Mouse (Mus musculus) ovary, postnatal 36 days (tissue): ENCODE results near the gene Hsd17b1.
A peak's percentile ranks its signal among the peaks of the same experiment; 100 is the strongest.
"Not testable (repeated sequence)": the region's sequence is repeated elsewhere in the genome, so short reads cannot be mapped to it uniquely, and the experiment has no call there.

ENCODE experiments used
- DNase-seq: peaks from one replicate; pipeline ENCODE4 v3.0.0; 2022; ENCODE audit warnings: low spot score, mixed read lengths

Gene Hsd17b1

DNA sequence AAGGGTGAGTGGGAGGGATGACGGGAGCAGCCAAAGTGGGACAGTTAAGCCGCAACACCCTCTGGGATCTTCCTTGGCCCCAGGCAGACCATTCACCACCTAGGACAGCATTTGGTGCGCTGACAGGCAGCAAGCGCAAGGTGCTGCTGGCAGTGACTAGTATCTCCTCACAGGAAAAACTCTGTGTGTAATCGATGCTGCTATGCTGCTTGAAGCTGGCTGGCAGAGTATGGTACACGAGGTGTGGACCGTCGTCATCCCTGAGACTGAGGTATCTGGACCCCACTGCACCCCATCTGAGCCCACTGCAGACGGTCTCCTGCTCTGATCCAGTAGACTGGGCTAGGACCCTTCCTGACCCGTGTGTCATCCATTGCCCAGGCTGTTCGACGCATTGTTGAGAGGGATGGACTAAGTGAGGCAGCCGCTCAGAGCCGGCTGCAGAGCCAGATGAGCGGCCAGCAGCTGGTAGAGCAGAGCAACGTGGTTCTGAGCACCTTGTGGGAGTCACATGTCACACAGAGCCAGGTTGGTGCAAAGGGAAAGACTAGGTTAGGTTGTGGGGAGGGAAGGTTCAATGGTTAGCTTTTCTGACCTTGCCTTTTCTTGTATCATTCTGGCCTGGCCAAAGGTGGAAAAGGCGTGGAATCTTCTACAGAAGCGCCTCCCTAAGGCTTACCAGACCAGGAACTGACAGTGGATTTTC, 7.6 kb downstream of the Hsd17b1 start:
- no peak for DNase-seq

DNA sequence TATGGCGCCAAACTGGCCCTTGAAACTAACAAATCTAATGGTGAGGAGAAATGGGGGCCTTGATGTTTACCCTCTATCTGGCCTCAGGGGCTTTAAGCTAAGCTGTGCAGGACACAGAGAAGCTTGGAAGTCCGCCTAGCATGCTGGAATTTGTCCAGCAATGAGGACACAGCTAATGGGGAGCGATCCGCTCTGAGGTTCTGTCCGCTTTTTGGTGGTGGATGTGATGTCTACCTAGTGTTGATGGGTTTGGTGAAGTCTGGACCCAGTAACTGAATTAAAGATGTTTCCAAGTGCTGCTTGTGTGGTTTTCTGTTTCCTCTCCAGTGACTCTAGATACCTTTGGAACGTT, 8.1 kb downstream of the Hsd17b1 start:
- DNase-seq: no peak

DNA sequence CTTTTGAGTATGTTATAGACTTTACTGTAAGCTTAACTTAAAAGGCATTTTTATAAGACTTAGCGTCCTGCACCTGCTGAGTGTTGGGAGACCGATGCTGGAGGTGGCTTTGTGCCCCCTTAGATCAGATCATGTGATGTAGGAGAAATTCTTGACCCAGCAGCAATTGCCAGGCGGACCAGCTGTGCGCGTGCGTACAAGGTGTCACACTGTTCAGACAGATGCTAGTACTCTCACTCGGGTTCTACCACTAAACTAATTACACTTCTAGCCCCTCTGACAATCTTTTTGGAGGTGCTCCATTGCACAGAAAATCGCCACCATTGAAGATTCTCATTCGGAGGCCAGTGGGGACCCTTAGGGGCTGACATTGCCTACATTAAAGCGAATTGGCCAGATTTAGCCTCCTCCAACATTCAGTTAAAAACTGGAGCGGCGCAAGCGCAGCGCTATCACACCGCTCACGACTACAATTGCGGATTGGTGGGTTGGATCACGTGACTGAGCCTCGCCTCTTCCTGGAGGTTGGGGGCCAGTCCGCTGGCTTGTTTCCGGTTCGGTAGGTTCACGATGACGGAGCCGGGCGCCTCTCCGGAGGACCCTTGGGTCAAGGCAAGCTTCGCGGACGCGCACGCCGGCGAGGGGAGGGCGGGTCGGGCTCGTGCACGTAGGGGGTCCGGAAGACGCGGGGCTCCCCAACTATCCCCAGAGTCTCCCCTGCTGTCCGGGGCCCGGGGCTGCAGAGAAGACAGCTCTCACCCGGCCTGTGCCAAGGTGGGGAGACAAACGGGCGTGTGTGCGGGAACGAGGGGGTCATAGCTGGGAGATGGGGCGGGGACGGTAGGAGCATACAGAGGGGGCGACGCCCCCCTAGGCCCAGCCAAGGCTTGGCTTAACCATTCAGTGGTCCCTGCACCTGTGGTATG, 8.8 kb downstream of the Hsd17b1 start, which contains the start of gene Mlx:
Gene Mlx, plus strand, starts transcription at position 522 of the 926 bp plus-strand sequence.
- peak; percentile 82 for DNase-seq

DNA sequence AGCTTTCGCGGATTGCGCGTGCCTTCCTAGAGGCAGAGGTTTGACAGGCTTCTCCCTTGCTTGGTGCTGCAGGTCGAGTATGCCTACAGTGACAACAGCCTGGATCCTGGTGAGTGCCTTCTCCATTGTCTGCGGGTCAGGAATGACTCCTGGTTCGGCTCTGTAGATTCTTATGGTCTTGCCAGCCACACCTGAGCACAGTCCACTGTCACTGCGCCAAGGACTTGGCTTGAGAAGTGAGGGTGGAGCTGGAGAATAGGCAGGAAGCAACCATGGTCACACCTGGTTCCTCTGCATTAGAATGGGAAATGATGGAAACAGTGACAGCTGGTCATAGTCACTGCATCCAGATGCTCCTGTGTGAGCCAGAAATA, 9.5 kb downstream of the Hsd17b1 start:
- no peak for DNase-seq

DNA sequence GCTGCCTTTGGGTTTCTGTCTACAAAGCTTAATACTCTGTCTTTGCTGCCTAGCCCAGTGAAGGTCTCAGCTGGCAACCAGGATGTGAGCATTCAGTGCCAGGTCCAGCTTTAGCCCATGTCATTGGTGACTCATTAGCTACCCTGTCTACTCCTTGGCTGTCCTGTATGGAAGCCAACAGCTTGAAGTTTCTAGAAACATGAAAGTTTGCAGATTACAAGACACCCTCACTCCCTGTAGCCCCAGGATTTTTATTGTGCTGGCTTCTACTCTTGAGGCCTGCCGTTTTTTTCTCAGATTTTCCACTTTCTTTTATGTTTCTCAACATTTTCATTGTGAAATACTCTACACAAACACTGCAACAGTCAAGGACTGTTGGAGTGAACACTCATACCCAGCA, 11.7 kb downstream of the Hsd17b1 start:
- DNase-seq: no peak

DNA sequence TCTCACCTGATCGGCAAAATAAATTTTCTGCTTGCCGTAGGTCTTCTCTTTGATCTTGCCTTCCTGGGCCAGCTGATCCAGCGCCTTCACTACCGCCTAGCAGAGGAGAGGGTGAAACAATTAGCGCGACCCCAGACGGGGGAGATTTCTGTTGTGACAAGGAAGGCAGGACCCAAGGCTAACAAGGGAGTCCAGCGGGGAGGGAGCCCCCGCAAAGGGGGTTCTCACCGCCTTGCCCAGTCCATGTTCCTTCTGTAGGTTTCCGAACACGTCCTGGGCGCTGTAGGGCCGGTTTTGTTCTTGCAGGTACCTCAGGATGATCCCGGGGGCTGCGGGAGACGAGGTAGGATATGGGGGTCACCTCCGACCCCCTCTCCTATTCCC, 16.7 kb downstream of the Hsd17b1 start:
- DNase-seq: no peak

DNA sequence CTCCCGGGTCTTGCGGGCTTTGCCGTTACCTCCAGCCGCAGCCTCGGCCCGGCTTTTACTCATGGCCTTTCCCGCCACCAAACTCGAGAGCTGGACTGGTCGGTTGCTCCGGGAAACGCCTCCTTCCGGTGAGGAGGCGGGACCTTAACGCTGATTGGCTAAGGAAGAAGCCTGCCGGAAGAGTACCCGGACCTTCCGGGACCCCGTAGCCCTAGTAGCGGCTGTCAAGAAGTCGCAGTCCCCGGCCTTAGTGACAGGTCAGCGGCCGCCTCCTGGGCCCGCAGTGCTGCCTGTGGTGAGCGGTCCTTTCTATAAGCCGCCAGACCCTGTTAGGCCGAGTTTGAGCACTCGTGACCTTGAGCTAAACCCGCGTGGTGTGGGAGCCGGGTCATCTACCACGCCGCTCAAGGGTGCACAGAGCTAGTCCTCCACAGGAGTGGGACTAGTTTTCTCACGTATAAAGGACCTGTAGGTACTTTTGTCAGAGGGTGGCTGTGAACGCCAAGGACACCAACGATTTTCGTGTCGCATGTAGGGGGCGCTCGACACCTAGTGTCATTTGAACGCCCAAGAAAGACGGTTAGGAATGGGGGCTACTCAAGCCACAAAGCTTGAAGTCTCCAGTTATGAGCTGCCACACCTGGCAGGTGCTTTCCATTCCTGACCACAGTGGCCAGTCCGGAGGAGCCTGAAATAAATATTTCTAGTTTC, 17.3 kb downstream of the Hsd17b1 start, which contains the start of gene Psmc3ip:
Gene Psmc3ip, minus strand, starts transcription at position 123 of the 711 bp plus-strand sequence.
- peak; percentile 91 for DNase-seq

DNA sequence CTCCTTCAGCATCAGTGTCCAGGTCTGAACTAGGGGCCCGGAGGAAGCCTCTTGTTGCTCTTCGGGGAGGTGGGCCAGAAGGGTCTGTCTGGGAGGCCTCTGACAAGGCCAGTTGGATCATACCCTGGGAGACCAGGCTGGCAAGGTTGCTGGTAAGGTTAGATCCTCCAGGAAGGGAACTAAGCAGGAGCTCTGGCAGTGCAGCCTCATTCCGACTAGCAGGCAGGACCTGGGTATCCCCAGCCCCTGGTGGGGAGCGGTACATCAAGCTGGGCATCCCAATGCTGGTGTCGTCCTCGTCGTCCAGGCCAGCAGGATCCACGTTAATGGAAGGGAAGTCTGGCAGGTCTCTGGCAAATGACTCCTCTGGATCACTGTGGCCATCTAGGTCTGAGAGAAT, 20.0 kb downstream of the Hsd17b1 start:
- no peak for DNase-seq

DNA sequence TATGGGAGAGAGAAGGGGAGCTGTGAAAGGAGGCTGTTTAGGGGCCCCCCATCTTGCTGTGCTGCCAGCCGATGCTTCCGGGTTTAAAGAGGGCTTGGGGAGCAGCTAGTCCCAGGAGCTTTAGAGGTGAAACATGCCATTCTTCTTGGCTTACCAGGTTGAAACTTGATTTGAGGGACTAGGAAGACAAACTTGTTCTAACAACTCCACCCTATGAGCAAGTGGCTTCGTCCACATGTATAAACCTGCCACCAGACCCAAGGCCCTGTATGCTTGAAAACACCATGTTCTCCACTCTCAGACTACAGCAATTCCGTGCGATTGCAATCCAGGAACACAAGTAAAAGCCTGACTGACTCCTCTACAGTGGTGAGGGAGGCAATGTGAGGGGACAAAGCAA, 24.8 kb downstream of the Hsd17b1 start:
- no peak for DNase-seq

DNA sequence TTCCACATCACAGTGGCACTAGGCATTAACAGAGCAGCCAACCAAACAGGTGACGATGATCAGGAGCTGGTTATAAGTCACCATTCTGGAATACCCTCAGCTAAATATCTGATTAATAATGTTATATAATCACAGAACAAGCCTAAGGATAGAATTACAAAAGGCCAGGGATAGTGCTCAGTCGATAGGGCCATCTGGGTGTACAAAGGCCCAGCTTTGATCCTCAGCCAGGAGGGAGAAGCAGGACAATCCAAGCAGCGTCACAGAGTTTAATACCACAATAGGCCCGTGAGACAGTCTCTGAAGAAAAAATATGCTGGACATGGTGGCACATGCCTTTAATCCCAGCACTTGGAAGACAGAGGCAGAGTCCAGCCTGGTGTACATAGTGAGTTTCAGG, 31.1 kb downstream of the Hsd17b1 start:
- DNase-seq: no peak

DNA sequence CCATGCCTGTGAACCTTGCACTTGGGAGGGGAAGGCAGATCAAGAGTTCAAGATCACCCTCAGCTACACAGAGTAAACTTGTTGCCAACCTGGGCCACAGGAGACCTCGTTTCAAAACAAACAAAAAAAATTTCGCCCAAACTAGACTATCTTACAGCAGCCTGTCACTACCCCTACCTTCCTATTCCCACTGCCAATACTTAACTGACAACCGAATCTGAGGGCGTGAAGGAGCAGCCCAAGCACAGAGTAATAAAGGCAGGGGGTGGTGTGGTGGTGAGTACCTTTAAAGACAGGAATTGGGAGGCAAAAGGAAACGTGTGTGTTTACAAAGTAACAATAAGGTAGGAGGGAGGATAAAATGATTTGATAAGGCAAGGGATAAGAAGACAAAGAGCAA, 32.5 kb downstream of the Hsd17b1 start:
- no peak for DNase-seq

DNA sequence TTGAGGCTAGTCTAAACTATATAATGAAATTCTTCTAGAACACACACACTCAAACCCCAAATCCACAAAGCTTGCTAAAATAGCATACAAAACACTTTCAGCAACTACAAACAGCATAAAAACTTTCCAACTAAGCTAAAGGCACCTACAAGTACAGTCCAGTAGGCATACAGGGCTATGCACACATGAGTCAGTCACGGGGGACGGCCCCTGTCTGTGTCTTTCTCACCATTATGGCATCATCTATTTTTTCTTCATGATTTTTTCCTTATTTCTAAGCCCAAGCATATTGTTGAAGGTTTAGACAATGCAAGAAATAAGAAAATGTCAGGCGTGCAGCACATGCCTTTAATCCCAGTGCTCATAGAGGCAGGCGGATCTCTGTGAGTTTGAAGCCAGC, 33.0 kb downstream of the Hsd17b1 start:
- no peak for DNase-seq

DNA sequence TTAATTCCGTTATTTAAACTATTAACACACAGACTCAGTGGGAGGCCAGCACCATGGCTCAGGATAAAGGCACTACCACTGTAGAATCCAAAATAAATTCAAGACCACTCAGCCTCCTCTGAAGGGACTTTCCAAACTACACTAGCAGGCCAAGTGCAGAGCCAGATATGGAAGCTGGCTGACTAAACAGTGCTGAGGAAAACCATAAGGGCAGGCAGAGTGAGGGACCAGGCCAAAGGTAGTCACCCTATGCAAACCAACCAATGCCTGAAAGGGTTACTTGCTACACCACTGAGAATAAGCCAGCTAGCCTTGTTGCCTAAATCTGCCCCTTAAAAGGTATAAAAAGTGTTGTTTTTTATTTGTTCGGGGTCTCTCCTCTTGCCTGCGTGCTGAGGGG, 34.0 kb downstream of the Hsd17b1 start:
- DNase-seq: no peak

DNA sequence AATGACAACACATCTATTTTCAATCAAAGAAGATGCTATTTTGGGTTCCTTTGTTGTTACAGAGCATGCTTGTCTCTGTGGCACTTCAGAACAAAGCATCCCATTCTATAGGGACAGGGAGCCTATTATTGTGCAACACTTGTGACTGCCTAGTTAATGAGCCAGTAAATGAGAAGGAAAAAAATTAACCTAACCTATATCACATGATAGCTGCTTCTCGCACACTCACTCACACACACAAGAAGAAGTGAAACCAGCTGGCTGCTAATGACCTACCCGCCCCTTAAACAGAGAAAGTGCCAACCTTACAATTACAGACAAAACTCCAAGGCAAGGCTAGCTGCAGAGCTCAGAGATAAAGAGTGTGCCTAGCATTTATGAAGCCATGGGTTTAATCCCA, 37.4 kb downstream of the Hsd17b1 start:
- DNase-seq: no peak

DNA sequence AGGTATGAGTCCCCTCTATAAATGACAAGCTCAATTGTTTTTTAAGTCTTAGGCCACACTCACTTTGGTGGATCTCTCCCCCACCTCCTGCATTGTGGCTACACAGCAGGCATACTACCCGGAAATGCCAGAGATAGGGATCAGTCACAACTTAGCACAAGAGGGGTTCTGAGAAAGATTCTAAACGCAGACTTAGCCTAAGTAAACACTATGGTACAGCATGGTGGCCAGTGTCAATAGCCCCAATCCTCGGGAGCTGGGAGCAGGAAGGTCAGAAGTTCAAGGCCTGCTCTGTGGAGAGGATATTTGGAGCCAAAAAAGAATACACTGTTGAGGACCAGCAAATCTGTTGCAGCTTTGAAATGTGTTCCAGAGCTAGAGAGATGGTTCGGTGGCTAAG, 39.9 kb downstream of the Hsd17b1 start:
- no peak for DNase-seq

DNA sequence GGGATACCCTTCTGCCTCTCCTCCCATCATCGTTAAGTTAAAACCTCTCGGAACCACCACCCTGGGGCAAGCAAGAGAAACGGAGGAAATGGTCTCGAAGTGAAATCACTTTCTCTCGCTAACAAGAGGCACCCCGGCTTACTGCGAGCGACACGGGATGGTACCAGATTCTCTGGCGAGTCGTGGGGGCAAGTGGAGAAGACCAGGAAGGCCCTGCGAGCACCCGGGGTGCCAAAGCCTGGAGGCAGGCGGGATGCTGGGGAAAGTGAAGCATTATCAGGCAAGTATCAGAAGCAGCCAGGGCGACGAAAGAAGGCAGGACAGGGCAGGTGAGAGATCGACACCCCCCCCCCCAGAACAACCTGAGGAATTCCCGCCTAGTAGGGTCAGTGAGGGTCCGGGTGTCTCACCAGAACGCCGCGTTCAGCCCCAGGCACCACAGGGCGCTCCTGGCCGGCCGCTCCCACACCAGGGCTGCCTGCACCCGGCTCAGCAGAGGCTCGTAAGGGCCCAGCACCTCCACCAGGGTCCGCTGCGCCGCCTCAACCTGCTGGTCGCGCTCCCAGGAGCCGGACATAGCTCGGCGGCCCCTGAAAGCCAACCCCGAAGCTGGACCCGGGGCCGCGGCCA, 41.0 kb downstream of the Hsd17b1 start:
- no peak for DNase-seq

DNA sequence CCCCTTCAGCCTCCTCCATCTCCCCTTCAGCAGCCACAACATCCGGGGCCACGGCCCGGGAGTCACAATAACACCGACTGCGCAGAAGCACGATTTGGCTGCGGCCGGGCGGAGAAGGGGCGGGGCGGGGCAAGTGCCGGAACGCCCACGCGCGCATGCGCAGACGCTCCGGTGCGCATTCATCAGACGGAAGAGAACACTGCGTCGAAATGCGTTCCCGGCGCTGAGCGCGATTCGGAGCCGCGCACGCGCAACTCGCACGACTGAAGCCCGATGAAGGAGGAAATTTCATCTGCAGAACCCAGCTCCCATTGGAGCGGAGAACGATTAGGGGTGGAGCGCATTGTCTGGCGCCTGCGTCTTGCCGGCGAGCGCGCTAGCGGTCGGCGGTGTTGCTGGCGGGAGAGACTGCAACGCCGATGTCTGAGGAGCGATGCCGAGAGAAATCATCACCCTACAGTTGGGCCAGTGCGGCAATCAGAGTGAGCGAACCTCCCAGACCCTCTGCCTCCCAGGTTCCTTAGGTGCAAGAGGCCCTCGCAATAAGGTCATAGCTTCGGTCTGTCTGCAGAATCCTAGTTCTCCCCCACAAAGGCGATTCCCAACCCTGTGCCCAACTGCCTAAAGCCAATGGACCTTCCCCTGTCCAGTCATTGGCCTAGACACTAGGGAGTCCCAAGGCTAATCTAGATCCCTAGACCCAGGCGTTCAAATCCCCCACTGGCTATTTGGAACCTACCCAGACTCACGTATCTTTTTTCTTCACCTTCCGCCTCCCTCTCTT, 41.7 kb downstream of the Hsd17b1 start, which contains the start of the genes Retreg3 and Tubg1:
Gene Retreg3, minus strand, starts transcription at position 133 of the 784 bp plus-strand sequence.
Gene Tubg1, plus strand, starts transcription at position 178 of the 784 bp plus-strand sequence.
- DNase-seq: peak; percentile 99

DNA sequence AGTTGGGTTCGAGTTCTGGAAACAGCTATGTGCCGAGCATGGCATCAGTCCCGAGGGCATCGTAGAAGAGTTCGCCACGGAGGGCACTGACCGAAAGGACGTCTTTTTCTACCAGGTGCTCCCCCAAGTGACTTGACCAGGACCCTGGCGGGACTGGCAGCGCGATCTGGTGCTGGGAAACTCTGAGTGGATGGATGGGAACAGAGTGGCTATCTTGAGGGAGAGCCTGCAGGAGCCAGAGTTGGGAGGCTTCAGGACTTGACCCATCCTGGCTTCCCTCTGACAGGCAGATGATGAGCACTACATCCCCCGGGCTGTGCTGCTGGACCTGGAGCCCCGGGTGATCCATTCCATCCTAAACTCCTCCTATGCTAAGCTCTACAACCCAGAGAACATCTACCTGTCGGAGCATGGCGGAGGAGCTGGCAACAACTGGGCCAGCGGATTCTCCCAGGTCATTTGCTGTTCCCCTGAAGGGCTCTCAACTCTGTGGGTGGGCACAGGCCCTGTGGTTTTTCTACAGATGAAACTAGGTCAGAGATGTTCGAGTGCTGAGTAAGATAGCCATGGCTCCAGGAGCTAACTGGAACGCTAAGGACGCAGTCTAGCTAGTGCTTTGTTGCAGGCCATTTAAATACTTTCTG, 42.5 kb downstream of the Hsd17b1 start:
- peak; percentile 22 for DNase-seq

DNA sequence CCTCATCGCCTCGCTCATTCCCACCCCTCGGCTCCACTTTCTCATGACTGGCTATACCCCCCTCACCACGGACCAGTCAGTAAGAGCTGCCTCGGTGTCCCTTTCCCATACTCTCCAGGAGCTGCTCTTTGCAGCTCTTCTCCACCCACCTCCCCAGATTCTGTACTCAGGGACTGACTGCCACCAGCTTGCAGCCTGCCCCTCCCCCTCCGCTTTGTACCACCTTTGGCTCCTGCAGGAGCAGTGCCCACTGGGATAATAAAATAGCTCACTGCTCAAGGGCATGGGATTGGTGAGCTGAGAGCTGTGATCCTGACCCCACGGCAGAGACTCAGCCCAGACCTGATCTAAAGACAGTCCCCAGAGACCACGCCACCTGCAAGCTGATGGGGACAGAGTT, 46.3 kb downstream of the Hsd17b1 start:
- not testable (repeated sequence) for DNase-seq

DNA sequence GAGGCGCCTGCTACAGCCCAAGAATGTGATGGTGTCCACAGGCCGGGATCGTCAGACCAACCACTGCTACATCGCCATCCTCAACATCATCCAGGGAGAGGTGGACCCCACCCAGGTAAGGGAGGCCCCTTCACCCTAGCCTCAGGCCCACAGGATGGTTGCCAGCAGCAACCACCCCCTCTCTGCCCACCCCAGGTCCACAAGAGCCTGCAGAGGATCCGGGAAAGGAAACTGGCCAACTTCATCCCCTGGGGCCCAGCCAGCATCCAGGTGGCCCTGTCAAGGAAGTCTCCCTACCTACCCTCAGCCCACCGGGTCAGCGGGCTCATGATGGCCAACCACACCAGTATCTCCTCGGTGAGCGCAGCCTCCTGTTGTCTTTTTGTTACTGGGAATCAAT, 46.8 kb downstream of the Hsd17b1 start:
- DNase-seq: not testable (repeated sequence)

DNA sequence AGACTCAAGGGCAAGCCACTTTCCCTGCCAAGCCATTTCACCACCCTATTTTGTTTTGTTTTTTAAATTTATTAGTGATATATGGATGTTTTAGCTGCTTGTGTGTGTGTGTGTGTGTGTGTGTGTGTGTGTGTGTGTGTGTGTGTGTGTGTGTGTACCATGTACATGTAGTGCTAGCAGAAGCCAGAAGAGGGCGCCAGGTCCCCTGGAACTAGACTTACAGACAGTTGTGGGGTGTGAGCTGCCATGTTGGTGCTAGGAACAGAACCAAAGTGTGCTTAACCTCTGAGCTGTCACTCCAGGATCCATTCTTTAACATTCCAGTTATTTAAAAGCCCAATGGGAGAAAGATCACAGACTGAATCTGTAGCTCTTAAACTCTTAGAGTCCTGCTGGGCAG, 48.9 kb downstream of the Hsd17b1 start:
- no peak for DNase-seq
